Mouse (Mus musculus) ES-E14 (cell line): Measurements from ENCODE around the gene Cacna1d. TPM values are rescaled to one million over a fixed set of nuclear protein-coding genes. Genes with fewer than 3 reads are reported as not detected.

ENCODE experiments used
- DNase-seq: peaks from one replicate; pipeline ENCODE4 v3.0.0-alpha.2; 2013; ENCODE audit warnings: low read depth, low spot score
- H3K27ac ChIP-seq: 2 replicates; pipeline ENCODE4 v1.5.1; 2012; ENCODE audit warnings: low read depth, mild to moderate bottlenecking, low read length, moderate library complexity, mixed read lengths; ENCODE audit not compliant: poor library complexity, insufficient read depth, severe bottlenecking
- H3K36me3 ChIP-seq: 2 replicates; pipeline ENCODE4 v1.6.1; 2012; ENCODE audit warnings: mild to moderate bottlenecking, low read length, moderate library complexity, mixed read lengths; ENCODE audit not compliant: control insufficient read depth, poor library complexity, insufficient read depth, severe bottlenecking
- H3K4me1 ChIP-seq, 2 experiments: fragments of 150-350 bp in 1 of 2; sonication (generic) in 1 of 2; 2 replicates each; pipeline ENCODE4 v1.6.1; 2012; ENCODE audit warnings: low read length in 2 of 2, mild to moderate bottlenecking in 1 of 2, mixed read lengths in 1 of 2; ENCODE audit not compliant: control insufficient read depth in 2 of 2, insufficient read depth in 2 of 2, poor library complexity in 1 of 2
- H3K4me3 ChIP-seq, 2 experiments: fragments of 150-350 bp in 1 of 2; sonication (generic) in 1 of 2; 2 replicates each; pipeline ENCODE4 v1.5.1; 2012; ENCODE audit warnings: low read length in 2 of 2, low read depth in 1 of 2, mild to moderate bottlenecking in 1 of 2, mixed read lengths in 1 of 2; ENCODE audit not compliant: insufficient read depth in 1 of 2, poor library complexity in 1 of 2, severe bottlenecking in 1 of 2
- H3K9ac ChIP-seq: 2 replicates; pipeline ENCODE4 v1.6.1; 2012; ENCODE audit warnings: low read depth, mild to moderate bottlenecking, low read length, mixed read lengths; ENCODE audit not compliant: poor library complexity, insufficient read depth, severe bottlenecking
- H3K9me3 ChIP-seq: fragments of 150-350 bp; sonication (generic); 2 replicates; pipeline ENCODE4 v1.6.1; 2012; ENCODE audit warnings: low read depth, mild to moderate bottlenecking, low read length; ENCODE audit not compliant: control insufficient read depth, insufficient read depth
- CHD2 ChIP-seq: IDR thresholded peaks from 2 replicates; pipeline ENCODE4 v1.6.1; 2014; ENCODE audit warnings: mild to moderate bottlenecking, low read depth, low read length, inconsistent platforms
- HCFC1 ChIP-seq: IDR thresholded peaks from 2 replicates; pipeline ENCODE4 v1.6.1; 2012; ENCODE audit warnings: low read length, inconsistent platforms, borderline replicate concordance; ENCODE audit not compliant: insufficient read depth
- MAFK ChIP-seq: IDR thresholded peaks from 2 replicates; pipeline ENCODE4 v1.6.1; 2014; ENCODE audit warnings: mild to moderate bottlenecking, low read depth, low read length, inconsistent platforms; ENCODE audit not compliant: insufficient read depth
- ZC3H11A ChIP-seq: IDR thresholded peaks from 2 replicates; pipeline ENCODE4 v1.6.1; 2012; ENCODE audit warnings: low read depth, mild to moderate bottlenecking, inconsistent platforms, low read length, borderline replicate concordance
- ZNF384 ChIP-seq: IDR thresholded peaks from 2 replicates; pipeline ENCODE4 v1.6.1; 2012; ENCODE audit warnings: low read depth, low read length, inconsistent platforms
- in situ Hi-C, 2 experiments: fragments of 600-800 bp; cut with MboI; formaldehyde crosslinking; loops; one replicate each; pipeline ENCODE4 v1.15.1; 2025; ENCODE audit warnings: low sequenced_read_pairs in 2 of 2, inconsistent platforms in 1 of 2; ENCODE audit not compliant: unreplicated experiment in 2 of 2
- total RNA-seq: library from RNA; depleted of rRNA; stranded (reverse); fragments of 300-350 nt; gene quantifications from 2 replicates; pipeline ENCODE4 v1.2.3, GENCODE M21; 2012

Cacna1d gene
- total RNA-seq, 1 experiment, result 0.36 TPM

DNA sequence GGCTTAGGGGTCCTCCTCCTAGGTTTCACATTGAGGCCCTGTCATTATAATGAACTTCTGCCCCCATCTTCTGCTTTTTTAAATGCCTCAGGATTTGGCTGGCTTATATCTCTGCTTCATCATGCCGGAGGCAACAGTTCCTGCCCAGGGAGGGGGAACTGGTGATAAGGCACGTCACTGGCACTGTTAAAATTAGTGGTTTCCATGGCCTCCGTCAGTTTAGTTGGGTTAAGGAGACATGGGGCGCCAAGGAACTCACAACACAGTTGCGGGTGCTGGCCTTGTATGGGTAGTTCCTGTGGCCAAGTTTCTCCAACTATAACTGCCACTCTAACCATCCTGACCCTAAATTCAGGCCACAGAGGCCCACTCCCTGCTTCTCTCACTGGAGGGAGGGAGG lies 321.8 kb downstream of the Cacna1d start:
- H3K27ac ChIP-seq, result no peak overlapping the region
- in situ Hi-C loops, result no loop called here

DNA sequence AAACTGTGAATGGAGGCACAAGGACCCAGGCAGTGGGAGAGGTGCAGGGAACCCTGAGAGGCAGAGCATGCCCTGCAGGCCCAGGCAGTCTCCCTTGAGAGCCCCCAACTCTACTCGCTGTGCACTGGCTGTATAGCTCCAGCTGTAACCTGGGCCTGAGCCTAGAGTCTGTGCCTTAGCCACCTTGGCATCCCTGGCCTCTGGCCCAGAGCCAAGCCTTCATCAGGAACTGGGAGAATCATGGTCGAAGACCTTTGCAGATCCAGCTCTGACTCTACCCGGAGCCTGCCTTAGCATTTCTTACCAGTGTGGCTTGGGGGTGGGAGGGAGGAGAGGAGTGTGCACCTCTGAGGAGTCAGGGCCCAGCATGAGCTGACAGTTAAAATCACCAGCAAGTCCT lies 322.4 kb downstream of the Cacna1d start:
- in situ Hi-C loops, result no loop called here
- no peak for DNase-seq
- TF ChIP-seq HCFC1 (no peak), ZC3H11A (no peak), MAFK (no peak), CHD2 (no peak), ZNF384 (no peak)
- Histone ChIP-seq H3K27ac (no peak overlapping the region), H3K4me3 (no peak overlapping the region), H3K36me3 (no peaks in the 10 kb centered on the region), H3K9me3 (no peaks in the 10 kb centered on the region), H3K9ac (no peak overlapping the region), H3K4me1 (no peaks in the 10 kb centered on the region)

More for the DNA sequence above, 321.8 kb downstream of the Cacna1d start:
- Histone ChIP-seq H3K36me3 (no peaks in the 10 kb centered on the region), H3K4me3 (no peak overlapping the region), H3K9ac (no peak overlapping the region), H3K4me1 (no peaks in the 10 kb centered on the region), H3K9me3 (no peaks in the 10 kb centered on the region)
- DNase-seq, result no peak
- TF ChIP-seq CHD2, result no peak
- TF ChIP-seq ZNF384, result no peak
- TF ChIP-seq HCFC1, result no peak
- no peak for TF ChIP-seq MAFK
- TF ChIP-seq ZC3H11A, result no peak

GRCm38 (mm10) chr14:30168387-30168786 lies 322.9 kb downstream of the Cacna1d start:
- Histone ChIP-seq H3K4me1 (no peaks in the 10 kb centered on the region), H3K9me3 (no peaks in the 10 kb centered on the region), H3K36me3 (no peaks in the 10 kb centered on the region), H3K9ac (no peak overlapping the region), H3K4me3 (no peak overlapping the region), H3K27ac (no peak overlapping the region)
- in situ Hi-C loops, result no loop called here
- no peak for DNase-seq
- no peak for TF ChIP-seq ZC3H11A
- no peak for TF ChIP-seq MAFK
- no peak for TF ChIP-seq ZNF384
- no peak for TF ChIP-seq CHD2
- TF ChIP-seq HCFC1, result no peak

GRCm38 (mm10) chr14:30167606-30168005 lies 323.6 kb downstream of the Cacna1d start:
- in situ Hi-C loops, result no loop called here
- Histone ChIP-seq H3K4me3 (no peak overlapping the region), H3K4me1 (no peaks in the 10 kb centered on the region), H3K27ac (no peak overlapping the region), H3K9me3 (no peaks in the 10 kb centered on the region), H3K36me3 (no peaks in the 10 kb centered on the region), H3K9ac (no peak overlapping the region)
- TF ChIP-seq ZC3H11A, result no peak
- no peak for TF ChIP-seq CHD2
- no peak for TF ChIP-seq MAFK
- no peak for TF ChIP-seq ZNF384
- TF ChIP-seq HCFC1, result no peak
- no peak for DNase-seq

DNA sequence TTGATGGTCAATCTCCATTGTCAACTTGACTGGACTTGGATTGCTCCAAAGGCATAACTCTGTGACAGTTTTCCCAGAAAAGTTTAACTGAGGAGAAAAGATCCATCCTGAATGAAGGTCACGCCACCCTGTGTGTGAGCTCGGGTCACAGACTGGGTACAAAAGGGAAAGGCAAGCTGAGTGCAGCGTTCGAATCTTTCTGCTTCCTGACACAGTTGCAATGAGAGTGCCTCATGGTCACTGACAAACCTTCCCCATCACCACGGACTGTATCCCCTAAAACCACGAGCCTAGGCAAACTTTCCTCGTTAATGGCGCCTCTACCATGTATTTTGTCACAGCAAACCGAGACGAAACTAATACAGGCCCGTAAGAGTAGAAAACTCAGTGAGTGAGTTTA lies 325.2 kb downstream of the Cacna1d start:
- Histone ChIP-seq H3K9me3 (no peaks in the 10 kb centered on the region), H3K4me1 (no peaks in the 10 kb centered on the region), H3K9ac (no peak overlapping the region), H3K36me3 (no peaks in the 10 kb centered on the region), H3K4me3 (no peak overlapping the region), H3K27ac (no peak overlapping the region)
- no peak for DNase-seq
- TF ChIP-seq ZNF384 (no peak), CHD2 (no peak), ZC3H11A (no peak), HCFC1 (no peak), MAFK (no peak)
- in situ Hi-C loops, result no loop called here
